Mouse (Mus musculus): ENCODE data around the gene Brk1.

GRCm38 (mm10) chr6:113614152-113614551 is 9.6 kb downstream of the Brk1 start:
- TF ChIP-seq CTCF (IDR thresholded peaks at IDR 0.05; ENCODE audit: control insufficient read depth, insufficient read depth, low read length) (no peak), POLR2A (IDR thresholded peaks at IDR 0.05; ENCODE audit: borderline replicate concordance, control insufficient read depth, low read depth, low read length) (no peak)
